Mouse (Mus musculus) CD4-positive helper T cell, adult 2 months (primary cell): ENCODE results near the gene Sgta.
A peak's percentile ranks its signal among the peaks of the same experiment; 100 is the strongest.
"Not testable (repeated sequence)": the region's sequence is repeated elsewhere in the genome, so short reads cannot be mapped to it uniquely, and the experiment has no call there.

Source experiments
- DNase-seq: peaks from one replicate; pipeline ENCODE4 v3.0.0-alpha.2; 2012; ENCODE audit warnings: low read depth, missing footprints, low spot score

Sgta gene

GRCm38 (mm10) chr10:81058896-81059295 is 1.1 kb downstream of the Sgta start:
- DNase-seq, result no peak

DNA sequence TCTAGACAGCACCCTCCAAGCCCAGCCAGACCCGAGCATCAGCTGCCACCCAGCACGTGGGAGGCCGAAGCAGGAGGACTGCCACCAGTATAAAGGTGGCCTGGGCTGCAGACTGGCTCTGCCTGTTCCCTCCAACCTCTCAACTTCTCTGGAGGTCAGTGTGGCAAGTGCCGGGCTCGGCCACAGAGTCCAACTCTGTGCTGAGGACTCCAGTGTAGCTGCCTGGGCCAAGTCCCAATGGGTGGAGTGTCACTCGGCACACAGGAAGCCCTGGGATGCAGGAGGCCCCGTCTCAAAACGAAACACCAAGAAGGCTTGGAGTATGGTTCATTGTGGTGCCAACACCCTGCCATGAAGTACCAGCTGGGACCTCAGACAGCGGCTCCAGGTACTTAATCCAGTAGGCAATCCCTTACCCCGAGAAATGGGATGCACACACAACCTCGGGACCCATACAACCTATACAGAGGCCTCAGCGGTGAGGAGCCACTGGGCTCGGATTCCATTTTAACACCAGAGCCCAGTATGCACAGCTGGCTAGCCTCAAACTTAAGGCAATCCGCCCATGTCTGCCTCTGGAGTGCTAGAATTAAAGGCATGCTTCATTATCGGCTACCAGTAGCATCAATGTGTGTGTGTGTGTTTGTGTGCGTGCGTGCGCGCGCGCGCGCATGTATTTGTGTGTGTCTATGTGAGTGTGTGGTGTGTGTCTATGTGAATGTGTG is 2.4 kb downstream of the Sgta start:
- DNase-seq, result no peak

DNA sequence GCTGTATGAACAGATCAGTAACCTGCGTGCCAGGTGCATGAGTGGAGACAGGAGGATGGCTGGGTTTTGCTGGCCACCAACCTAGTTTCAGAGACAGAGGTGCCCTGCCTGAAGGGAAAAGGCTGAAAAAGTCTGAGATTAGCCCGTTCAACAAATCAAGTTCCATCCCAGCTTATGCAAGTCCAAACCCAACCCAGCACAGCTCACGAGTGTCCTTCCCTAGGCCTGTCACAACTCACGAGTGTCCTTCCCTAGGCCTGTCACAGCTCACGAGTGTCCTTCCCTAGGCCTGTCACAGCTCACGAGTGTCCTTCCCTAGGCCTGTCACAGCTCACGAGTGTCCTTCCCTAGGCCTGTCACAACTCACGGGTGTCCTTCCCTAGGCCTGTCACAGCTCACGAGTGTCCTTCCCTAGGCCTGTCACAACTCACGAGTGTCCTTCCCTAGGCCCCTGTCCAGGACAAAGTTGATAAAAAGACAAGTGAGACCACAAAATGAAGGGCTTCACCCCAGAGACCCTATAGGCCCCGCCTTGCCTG is 4.1 kb downstream of the Sgta start:
- DNase-seq, result not testable (repeated sequence)

GRCm38 (mm10) chr10:81055169-81055568 is 4.8 kb downstream of the Sgta start:
- DNase-seq, result no peak

DNA sequence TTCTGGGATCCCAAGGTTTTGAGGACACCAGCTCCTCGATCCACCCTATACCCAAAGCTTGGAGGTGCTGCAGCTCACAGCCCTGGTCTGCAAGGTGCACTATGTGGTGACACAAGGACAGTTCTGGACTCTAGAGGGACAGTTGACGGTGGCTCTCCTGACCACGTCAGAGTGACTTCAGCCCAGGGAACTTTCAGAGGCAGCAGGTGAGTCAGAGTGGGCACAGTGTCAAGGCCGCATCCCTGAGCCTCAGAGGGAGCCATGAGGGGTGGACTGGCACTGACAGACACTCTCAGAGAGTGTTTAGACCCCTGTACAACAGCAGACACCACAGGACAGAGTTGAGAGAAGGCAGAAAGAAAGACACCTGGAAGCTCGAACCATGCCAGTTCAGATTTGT is 7.4 kb downstream of the Sgta start:
- DNase-seq, result no peak

DNA sequence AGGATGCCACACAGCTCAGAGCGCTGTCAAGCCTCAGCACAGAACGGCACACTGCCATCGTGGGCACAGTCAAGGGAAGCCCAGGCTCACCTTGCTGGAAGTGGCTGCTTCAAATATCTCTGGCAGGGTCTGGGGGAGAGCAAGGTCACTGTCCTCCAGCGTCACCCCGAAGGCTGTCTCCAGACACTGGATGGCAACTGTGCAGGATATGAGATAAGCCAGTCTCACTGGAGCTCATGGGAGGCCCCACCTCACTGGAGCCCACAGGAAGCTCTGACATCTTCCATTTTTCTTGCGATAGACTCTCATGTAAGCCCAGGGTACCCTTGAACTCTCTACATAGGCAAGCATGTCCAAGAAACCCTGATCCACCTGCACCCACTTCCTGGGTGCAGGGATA is 8.8 kb downstream of the Sgta start:
- DNase-seq, result no peak

DNA sequence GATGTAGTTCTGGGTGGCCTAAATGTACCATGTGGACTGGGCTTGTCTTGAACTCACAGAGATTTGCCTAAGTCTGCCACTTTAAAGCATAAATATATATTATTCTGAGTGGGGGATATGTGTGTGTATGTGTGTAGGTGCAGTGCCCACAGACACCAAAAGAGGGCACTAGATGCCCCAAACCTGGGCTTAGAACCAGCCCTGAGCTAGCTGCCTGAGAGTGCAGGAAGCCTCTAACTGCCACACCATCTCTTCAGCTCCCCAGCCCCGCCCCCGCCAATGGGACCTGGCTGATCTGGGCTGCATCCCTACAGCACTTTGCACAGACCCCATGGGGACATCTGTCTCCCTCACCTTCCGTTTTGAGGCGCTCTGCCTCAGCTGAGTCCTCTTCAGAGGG is 9.3 kb downstream of the Sgta start:
- DNase-seq, result no peak

GRCm38 (mm10) chr10:81045246-81045645 is 14.7 kb downstream of the Sgta start:
- not testable (repeated sequence) for DNase-seq

DNA sequence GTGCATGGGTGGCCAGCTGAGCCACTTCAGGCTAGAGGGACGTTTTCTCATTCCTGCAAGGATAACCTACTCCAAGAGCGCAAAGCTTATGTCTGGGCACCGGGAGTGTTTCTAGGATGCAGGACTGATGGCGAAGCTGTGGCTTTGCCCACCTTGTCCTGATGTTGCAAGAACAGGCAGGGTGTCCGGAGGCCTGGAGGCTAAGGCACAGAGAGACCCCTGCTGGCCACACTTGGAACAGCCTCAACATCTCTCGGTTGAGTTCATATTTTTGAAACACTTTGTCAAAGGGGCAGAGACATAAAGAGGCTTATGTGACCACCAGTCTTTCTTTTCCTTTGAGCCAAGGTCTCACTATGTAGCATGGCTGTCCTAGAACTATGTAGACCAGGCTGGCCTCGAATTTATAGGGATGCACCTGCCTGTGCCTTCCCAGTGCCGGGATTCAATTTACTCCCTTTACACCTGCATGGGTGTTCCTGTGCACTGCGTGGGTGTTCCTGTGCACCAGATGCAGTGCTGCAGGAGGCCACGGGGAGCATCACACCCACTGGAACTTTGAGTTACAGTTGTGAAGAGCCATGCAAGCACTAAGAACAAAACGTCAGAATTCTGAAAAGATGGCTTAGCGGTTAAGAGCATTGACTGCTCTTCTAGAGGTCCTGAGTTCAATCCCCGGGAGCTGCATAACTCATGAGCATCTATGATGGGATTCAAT is 18.4 kb downstream of the Sgta start:
- peak; percentile 76 for DNase-seq

- peak; percentile 97 for DNase-seq
Measured at GRCm38 (mm10) chr10:81036988-81037580, 22.9 kb downstream of the Sgta start, which contains the start of gene Slc39a3. TSS of gene Slc39a3 (minus strand) at chr10:81037426.

GRCm38 (mm10) chr10:81036251-81036650 is 23.7 kb downstream of the Sgta start:
- DNase-seq, result peak; percentile 49

GRCm38 (mm10) chr10:81033586-81033985 is 26.4 kb downstream of the Sgta start:
- no peak for DNase-seq

- DNase-seq, result no peak
Measured at GRCm38 (mm10) chr10:81029031-81029430, 30.9 kb downstream of the Sgta start.

DNA sequence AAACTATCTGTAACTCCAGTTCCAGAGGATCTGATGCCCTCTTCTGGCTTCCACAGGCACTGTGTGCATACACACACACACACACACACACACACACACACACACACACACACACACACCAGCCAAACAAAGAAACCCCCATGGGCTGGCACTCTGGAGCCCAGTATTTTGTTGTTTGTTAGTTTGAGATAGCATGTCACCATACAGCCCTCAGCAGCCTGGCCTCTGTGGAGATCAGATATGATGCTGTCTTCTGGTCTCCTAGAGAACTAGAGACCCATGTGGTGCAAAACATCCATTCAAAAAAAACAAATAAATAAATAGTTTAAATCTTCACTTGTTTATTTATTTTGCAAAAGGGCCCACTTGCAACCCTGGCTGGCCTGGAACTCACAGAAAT is 31.8 kb downstream of the Sgta start:
- DNase-seq, result no peak

DNA sequence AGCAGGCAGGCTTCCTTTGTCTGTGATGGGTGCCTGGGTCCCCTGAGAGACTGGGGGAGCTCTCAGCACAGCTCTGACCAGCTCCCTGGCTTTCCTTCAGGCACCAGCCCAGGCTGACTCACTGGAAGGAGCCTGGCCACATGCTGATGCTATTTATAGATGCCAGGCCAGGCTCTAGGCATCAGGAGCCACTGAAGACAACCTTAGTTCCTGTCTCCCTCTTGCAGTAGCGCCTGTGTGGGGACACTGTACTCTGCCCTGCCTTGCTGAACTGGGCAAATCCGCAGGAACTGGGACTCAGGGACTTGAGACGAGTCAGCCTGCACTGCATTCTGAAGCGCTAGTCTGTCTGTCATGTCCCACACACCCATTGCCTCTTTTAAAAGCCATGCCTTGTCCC is 32.6 kb downstream of the Sgta start:
- no peak for DNase-seq

DNA sequence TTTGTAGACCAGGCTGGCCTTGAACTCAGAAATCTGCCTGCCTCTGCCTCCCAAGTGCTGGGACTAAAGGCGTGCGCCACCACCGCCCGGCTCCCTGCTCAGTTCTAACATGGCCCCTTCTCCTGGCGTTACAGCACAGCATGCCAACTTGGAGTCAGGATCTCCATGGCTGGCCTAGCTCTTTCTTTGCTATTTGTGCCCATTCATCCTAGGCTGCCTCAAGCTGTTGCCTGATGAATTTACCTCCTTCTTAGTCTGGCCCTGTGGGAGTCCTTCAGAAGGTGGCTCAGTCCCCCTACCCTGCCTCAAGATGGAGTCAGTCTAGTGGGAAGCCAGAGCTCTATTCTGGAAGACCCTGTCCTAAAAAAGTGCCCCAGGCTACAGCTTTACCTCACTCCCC is 33.1 kb downstream of the Sgta start:
- no peak for DNase-seq

- no peak for DNase-seq
Measured at GRCm38 (mm10) chr10:81025639-81026275, 34.2 kb downstream of the Sgta start, which contains the start of gene Diras1. TSS of gene Diras1 (minus strand) at chr10:81025662.

GRCm38 (mm10) chr10:81025047-81025621 is 34.8 kb downstream of the Sgta start:
- no peak for DNase-seq

DNA sequence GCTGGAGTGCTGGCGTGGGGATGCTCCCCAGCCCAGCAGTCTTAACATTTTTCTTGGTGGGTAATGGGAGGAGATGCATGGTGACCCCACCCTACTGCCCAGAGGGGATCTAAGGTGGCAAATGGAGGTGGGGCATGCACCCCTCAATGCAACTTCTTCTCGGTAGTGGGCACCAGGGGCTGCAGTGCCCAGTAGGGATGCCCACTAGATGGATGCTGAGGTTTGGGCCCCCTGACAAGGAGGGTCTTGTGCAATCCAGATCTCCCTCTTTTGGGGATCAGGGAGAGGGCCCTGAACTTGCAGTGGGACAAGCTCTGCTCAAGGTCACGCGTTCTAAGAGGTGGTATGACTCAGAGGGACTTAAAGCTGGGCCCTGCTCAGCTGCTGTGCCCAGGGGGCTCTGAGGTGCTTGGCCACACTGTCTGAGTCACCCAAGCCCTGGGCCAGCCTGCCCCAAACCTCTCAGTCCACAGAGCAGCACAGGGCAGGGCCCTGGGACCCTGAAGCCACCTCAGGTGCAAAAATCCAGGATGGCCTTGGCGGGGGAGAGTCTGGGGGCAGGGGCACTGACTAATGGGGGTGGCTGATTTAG is 35.5 kb downstream of the Sgta start:
- DNase-seq, result no peak

DNA sequence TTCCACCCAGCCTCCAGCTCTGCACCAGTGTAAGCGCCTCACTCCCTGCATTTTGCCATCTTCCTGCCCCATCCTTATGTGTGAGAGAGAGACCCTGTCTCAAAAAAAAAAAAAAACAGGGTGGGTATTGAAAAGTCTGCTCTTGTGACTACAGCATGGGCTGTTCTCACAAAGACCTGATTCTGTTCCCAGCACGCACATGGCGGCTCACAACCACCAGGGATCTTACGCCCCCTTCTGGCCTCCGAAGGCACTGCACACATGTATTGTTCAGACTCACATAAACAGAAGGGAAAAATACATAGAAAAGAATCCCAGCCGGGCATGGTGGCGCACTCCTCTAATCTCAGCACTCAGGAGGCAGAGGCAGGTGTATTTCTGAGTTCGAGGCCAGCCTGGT is 37.2 kb downstream of the Sgta start:
- DNase-seq, result no peak

GRCm38 (mm10) chr10:81021547-81022110 is 38.4 kb downstream of the Sgta start:
- no peak for DNase-seq
